Mouse (Mus musculus) gonadal fat pad, adult 2 months (tissue): ENCODE measurements around the gene Car11. TPM values are rescaled to one million over a fixed set of nuclear protein-coding genes. Genes with fewer than 3 reads are reported as not detected.

Experiments used
- DNase-seq: peaks from one replicate; pipeline ENCODE4 v3.0.0-alpha.2; 2012; ENCODE audit warnings: low read depth
- polyA plus RNA-seq: library from polyadenylated mRNA; depleted of rRNA; stranded (reverse); fragments of >200 nt; gene quantifications from 2 replicates; pipeline ENCODE4 v1.2.3, GENCODE M21; 2012

Car11 gene
- polyA plus RNA-seq, 1 experiment = 11.8 TPM

DNA sequence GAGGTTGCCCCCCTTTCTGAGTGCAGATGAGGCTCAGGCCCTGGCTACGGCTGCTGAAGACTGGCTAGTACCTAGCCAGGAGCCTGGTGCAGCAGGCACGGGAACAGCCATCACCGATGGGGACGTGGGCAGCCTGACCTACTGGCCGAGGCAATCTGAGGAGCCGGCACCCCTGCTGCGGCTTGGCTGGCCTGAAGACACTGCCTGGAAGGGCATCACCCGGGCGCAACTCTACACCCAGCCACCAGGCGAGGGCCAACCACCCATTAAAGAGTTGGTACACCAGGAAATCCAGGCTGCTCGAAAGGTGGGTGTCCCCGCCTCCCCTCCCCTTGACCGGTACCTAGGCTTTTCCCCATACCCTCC lies 22.7 kb downstream of the Car11 start:
- no peak for DNase-seq

DNA sequence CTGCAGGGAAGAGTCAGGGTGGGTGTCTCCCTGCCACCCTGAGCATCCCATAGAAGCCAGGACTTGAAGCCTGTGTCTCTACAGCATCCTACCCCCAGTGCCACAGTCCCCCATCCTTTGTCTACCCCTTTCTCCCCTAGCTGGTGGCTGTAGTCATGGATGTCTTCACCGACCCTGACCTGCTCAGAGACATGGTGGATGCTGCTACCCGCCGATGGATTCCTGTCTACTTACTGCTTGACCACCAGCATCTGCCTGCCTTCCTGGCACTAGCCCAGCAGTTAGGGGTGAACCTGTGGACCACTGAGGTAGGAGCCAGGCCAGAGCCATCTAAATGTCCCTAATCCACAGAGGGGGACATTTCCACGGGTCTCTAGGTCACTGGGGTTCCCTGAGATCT lies 23.7 kb downstream of the Car11 start:
- DNase-seq = no peak

DNA sequence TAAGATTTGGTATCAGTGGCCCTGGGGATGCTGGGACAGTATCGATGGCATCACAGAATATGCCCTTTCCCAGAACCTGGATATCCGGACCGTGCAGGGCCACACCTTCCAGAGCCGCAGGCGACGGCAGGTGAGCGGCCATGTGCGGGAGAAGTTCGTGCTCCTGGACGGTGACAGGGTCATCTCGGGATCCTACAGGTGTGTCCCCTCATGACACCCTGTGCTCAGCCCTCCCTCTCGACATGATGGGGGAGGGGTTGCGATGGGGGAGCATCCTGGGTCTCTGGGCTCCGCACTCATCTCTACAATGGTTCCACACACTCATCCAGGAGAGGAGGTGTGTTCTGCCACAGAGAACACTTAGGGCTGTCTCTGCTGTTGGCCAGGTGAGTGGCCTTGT lies 24.1 kb downstream of the Car11 start:
- no peak for DNase-seq

DNA sequence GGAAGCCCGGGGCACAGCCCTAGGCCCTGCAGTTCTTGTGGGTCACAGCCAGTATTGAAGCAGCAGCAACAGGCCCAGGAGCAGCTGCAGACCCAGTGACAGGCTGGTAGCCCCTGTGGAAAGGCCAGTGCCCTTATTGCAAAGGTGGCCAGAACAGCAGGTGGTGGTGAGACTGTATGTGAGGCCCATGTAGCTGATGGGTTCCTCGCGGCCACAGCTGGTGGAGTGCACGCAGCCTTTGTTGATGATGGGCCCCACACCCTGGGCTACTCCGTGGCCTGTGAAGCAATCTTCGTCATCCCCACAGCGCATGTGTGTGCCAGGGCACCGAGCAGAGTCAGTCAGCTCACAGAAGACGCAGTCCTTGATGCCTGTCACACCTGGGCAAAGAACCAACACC lies 25.5 kb downstream of the Car11 start:
- DNase-seq = no peak

GRCm38 (mm10) chr7:45725713-45726112 lies 26.1 kb downstream of the Car11 start, which contains the start of gene Spaca4:
TSS of gene Spaca4 (minus strand) at chr7:45725813.
- DNase-seq = no peak

- DNase-seq = no peak
These were observed 26.8 kb downstream of the Car11 start for GRCm38 (mm10) chr7:45726419-45726818.

DNA sequence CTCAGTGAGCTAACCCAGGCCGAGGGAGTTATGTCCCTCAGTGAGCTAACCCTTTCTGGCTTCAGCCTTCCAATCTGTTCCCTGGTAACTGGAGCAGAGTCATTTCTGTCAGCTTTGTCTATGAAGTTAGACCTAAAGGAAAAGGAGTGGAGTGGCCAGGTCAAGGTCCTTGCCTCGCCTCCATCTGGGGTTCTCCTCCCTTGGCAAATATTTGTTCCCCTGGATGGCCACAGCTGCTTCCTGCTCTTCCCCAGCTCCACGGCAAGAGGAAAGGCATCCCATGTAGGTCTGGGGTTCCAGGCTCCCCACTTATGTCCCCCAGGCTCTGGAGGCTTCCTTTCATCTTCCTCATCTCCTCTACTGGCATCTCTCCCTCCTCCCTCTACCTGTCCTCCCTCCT lies 28.0 kb downstream of the Car11 start:
- DNase-seq = no peak

DNA sequence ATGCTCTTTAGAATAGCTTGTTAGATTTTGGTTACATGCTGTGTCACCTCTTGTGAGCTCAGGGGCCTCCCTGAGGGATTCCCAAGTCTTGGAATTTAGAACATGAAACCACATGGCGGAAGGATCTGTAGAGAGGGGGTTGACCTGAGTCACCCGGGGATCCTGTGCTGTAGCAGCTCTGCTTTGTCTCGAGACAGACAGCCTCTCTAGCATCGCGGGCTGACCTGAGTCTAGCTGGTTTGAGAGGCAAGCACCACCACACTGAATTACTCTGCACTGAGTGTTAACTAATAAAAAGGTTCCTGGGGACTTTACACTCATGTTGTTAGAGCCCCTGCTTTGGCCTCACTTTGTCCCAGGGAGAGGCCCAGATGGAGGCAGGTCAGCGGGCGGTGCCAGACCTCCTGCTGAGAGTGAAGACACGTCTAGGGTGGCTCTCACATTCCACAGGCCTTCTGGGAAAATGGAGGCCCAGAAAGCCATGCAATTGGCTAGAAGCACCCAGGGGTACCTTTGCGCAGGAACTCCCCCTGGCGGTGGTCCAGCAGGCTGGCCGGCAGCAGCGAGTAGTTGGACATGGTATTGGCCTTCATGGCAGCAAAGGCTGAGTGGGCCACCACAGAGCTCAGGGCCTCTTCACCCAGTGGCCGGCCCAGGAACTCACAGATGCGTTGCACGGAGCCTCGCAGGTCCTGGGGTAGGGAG lies 31.2 kb downstream of the Car11 start:
- no peak for DNase-seq

DNA sequence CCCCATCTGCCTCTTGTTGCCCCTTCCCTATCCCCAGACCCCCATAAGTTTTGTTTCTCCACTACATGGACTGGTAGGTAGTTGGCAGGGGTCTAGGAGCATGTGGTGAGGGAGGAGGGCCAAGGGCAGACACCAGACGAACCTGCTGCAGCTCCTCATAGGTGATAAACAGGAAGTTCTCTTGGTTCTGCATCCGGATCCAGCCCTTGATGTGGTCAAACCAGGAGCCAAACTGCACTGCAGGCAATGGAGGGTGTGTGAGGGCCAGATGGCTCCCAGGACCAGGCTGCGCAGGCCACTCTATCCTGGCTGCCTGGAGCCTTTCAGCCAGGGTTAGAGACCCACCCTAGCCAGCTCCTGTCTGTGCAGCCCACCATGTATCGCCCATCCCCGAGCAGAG lies 33.8 kb downstream of the Car11 start:
- no peak for DNase-seq

- DNase-seq = no peak
These were observed 39.6 kb downstream of the Car11 start for GRCm38 (mm10) chr7:45739162-45739763.

DNA sequence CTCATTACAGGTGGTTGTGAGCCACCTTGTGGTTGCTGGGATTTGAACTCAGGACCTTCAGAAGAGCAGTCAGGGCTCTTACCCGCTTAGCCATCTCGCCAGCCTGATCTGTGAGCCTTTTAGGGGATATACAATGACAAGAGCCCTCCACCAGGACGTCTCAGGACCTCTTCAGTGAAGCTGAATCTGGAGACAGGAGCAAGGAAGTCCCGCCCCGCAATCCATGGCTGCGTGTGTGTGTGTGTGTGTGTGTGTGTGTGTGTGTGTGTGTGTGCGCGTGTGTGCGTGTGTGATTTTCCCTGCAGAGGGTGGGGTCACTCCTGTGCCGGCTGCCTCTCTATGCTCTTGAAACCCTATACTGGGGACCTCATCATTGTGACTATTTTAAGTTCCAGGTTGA lies 40.2 kb downstream of the Car11 start:
- no peak for DNase-seq

GRCm38 (mm10) chr7:45741308-45741707 lies 41.7 kb downstream of the Car11 start:
- DNase-seq = no peak

GRCm38 (mm10) chr7:45741777-45742176 lies 42.1 kb downstream of the Car11 start:
- DNase-seq = no peak

DNA sequence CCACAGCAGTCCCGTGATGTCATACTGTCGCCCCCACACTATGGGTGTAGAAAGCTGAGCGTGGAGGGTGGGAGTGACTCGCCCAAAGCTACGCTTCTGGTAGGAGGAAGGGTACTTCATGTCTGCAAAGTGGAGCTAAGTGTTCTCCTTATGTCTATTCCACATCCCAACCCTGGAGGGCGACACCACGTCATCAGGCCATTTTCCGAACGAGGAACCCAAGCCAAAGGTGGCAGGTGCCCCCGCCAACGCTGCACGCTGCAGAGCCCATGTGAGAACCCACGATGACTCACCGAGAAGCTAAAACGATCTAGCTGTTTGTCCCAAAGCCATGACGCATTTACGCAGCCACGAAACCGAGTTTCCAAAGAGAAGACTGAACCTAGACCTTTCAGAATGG lies 42.7 kb downstream of the Car11 start:
- DNase-seq = no peak

DNA sequence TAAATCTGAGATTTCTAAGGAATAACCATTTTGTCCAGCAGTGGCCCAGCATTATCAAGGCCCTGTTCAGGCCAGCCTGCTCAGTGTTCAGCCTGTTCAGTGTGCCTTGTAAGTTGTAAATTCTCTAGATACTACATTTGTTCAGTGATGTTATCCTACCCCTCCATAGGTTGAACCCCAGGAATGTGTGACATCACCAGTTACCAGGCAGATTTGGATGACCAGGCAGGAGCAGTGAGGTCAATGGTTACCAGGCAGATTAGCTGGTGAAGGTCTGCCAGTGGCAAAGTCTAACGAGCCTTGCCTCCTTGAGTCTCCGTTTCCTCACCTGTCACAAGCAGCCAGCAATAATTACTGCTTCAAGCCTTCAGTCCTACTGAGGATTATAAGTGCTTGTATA lies 44.7 kb downstream of the Car11 start:
- DNase-seq = no peak

- no peak for DNase-seq
These were observed 46.9 kb downstream of the Car11 start for GRCm38 (mm10) chr7:45746518-45746917.

- no peak for DNase-seq
These were observed 47.8 kb downstream of the Car11 start for GRCm38 (mm10) chr7:45747450-45747849.

DNA sequence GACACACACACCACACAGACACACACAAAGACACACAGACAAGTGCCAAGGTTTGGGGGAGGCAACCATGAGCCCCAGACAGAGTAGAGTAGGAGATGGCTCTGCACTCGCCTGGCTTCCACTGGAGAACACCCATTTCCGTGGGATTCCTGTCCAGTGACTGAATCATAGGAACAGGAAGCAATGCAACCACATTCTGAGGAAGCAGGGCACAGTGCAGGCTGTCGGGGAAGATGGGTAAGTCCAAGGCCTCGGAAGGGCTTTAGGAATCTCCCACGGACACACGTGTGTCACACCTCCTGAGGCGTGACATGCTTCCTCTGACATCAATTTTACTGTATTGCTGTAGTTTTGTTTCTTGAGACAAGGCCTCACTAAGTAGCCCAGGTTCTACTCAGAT lies 48.5 kb downstream of the Car11 start:
- DNase-seq = no peak

DNA sequence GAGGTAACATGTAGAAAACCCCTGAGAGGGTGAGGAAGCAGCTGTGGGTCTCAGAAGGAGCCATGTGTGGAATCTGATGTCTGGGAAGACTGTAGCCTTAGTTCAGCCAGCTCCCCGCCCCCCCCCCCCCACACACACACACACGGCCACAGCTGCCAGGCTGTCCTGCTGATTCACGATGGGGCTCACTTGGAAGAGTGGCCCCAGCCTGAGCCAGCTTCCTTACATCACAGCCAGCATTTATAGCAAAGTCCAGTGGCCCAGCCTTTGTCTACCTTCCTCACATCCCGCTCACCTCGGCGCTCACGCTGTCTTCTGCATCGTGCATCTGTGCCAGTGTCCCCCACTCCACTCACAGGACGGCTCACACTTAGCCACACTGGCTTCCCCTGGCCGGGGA lies 49.8 kb downstream of the Car11 start:
- DNase-seq = no peak

DNA sequence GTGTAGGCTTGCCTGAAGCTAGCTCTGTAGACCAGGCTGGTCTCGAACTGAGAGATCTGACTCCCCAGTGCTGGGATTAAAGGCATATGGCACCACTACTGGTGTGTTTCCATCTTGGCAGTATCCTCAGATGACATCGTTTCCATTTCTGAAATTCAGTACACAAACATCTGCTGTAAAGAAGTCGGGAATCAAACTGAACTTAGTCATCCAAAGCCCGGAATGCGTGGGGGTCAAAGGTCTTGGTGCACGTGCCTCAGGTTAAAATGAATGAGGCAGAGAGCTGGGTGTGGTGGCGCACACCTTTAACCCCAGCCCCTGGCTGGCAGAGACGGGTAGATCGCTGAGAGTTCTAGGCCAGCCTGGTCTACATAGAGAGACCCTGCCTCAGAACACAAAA lies 50.5 kb downstream of the Car11 start:
- no peak for DNase-seq
